Mouse (Mus musculus) limb, embryonic 12.5 days (tissue): ENCODE measurements around the gene Kbtbd2. TPM values are rescaled to one million over a fixed set of nuclear protein-coding genes. Genes with fewer than 3 reads are reported as not detected.

ENCODE experiments used
- ATAC-seq: fragments of 200-750 bp; cut with Nextera tagmentation; 2 replicates; pipeline ENCODE4 v1.8.0; 2017; ENCODE audit warnings: low read depth, moderate TSS enrichment; ENCODE audit not compliant: insufficient number of reproducible peaks, insufficient read depth, low FRiP score, low TSS enrichment
- H3K27ac ChIP-seq: fragments of 300-500 bp; sonication (generic); 2 replicates; pipeline ENCODE4 v1.5.1; 2016; ENCODE audit warnings: mild to moderate bottlenecking, moderate library complexity
- H3K27me3 ChIP-seq: fragments of 300-500 bp; sonication (generic); 2 replicates; pipeline ENCODE4 v1.6.1; 2016; ENCODE audit warnings: mild to moderate bottlenecking, moderate library complexity
- H3K36me3 ChIP-seq: fragments of 300-500 bp; sonication (generic); 2 replicates; pipeline ENCODE4 v1.6.1; 2016; ENCODE audit warnings: mild to moderate bottlenecking, moderate library complexity
- H3K4me1 ChIP-seq: fragments of 300-500 bp; sonication (generic); replicated peaks from 2 replicates; pipeline ENCODE4 v1.6.1; 2016
- H3K4me2 ChIP-seq: fragments of 300-500 bp; sonication (generic); 2 replicates; pipeline ENCODE4 v1.6.1; 2016; ENCODE audit warnings: mild to moderate bottlenecking, moderate library complexity
- H3K4me3 ChIP-seq: fragments of 300-500 bp; sonication (generic); replicated peaks from 2 replicates; pipeline ENCODE4 v1.5.1; 2016; ENCODE audit warnings: mild to moderate bottlenecking
- H3K9ac ChIP-seq: fragments of 300-500 bp; sonication (generic); replicated peaks from 2 replicates; pipeline ENCODE4 v1.6.1; 2016; ENCODE audit warnings: mild to moderate bottlenecking, moderate library complexity
- H3K9me3 ChIP-seq: fragments of 300-500 bp; sonication (generic); 2 replicates; pipeline ENCODE4 v1.6.1; 2016; ENCODE audit warnings: mild to moderate bottlenecking, moderate library complexity
- WGBS: fragments of 180-500 bp; shearing (Covaris S2); methylation state at CpG from one replicate; pipeline ENCODE4 v1.1.7; 2016; 5-methylcytosine and 5-hydroxymethylcytosine counted together
- polyA plus RNA-seq: library from polyadenylated mRNA; unstranded; fragments of >200 nt; fragmentation: Nextera tagmentation; extraction: Ambion mirVana; gene quantifications from 2 replicates; pipeline ENCODE4 v1.2.1, GENCODE M21; 2016

Gene Kbtbd2
- polyA plus RNA-seq, 1 experiment from 2014 or later, result 45.7 TPM

DNA sequence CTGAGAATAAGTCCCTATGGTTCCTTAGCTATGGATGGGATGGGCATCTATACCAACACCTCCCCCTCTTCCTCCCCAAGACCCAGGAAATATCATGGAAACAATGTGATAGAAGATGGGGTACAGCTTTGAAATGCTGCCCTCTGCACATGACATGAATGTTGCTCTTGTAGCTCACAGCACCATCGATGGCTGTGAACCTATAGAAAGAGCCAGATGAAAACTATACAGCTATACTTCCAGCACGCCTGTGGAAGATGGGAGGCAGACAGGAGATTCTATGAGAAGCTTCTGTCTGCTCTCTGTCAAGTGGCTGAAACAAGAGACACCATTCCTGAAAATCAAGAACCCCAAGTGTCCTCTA, 21.5 kb upstream of the Kbtbd2 start:
- H3K36me3 ChIP-seq, result no peaks in the 10 kb centered on the region
- no peaks in the 10 kb centered on the region for H3K9me3 ChIP-seq
- 86% methylated on average over 2 of the region's 2 CpGs for whole genome bisulfite sequencing
- no peak for ATAC-seq
- H3K4me2 ChIP-seq, result no peak overlapping the region
- H3K27me3 ChIP-seq, result no peaks in the 10 kb centered on the region
- no peak overlapping the region for H3K27ac ChIP-seq
- no peak overlapping the region for H3K9ac ChIP-seq
- no peaks in the 10 kb centered on the region for H3K4me1 ChIP-seq
- H3K4me3 ChIP-seq, result no peak overlapping the region

DNA sequence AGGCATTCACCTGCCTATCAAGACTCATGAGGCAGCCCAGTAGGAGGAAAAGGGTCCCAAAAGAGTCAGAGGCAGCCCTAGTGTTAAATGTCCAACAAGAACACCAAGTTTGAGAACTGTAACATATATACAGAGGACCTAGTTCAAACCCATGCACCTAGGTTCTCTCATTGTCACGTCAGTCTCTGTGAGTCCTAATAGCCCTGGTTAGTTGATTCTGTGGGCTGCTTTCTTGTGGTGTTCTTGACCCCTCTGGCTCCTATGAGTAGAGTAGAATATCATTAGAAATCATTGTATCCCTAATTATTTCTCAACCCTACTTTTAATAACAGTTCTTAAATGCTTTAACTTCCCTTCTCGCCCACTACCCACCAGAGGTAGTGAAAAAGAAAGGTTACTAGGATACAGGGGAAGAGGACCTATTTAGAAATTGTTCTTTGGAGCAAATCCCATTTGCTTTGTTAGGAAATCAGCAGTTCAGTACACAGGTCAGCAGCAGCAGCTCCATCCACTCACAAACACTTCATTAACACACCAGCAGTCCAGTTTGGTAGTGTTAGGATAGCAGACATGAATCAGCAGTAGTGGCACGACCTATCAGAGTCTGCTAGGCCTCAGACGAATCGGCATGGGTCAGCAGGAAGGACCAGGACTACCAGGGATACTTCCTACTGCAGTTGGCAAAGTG, 21.0 kb upstream of the Kbtbd2 start:
- Histone ChIP-seq H3K9ac (no peak overlapping the region), H3K27ac (no peak overlapping the region), H3K36me3 (no peaks in the 10 kb centered on the region), H3K4me3 (no peak overlapping the region), H3K9me3 (no peaks in the 10 kb centered on the region), H3K27me3 (no peaks in the 10 kb centered on the region), H3K4me2 (no peak overlapping the region), H3K4me1 (no peaks in the 10 kb centered on the region)
- ATAC-seq, result no peak
- WGBS, result 61% methylated on average over 5 of the region's 5 CpGs

- Histone ChIP-seq H3K9ac (no peak overlapping the region), H3K4me3 (no peak overlapping the region), H3K9me3 (no peaks in the 10 kb centered on the region), H3K27ac (no peak overlapping the region), H3K27me3 (no peaks in the 10 kb centered on the region), H3K4me2 (no peak overlapping the region), H3K4me1 (no peaks in the 10 kb centered on the region), H3K36me3 (no peaks in the 10 kb centered on the region)
- no peak for ATAC-seq
- WGBS, result 62% methylated on average over 2 of the region's 2 CpGs
These were observed 15.7 kb upstream of the Kbtbd2 start for GRCm38 (mm10) chr6:56813332-56813731.

- ATAC-seq, result peak; percentile 66; the same call in 1 of the 2 replicates
- H3K27ac ChIP-seq, result no peak overlapping the region
- H3K4me1 ChIP-seq, result no peaks in the 10 kb centered on the region
- H3K9me3 ChIP-seq, result no peaks in the 10 kb centered on the region
- H3K4me3 ChIP-seq, result no peak overlapping the region
- H3K27me3 ChIP-seq, result no peaks in the 10 kb centered on the region
- 14% methylated on average over 3 of the region's 3 CpGs for WGBS
- no peak overlapping the region for H3K4me2 ChIP-seq
- no peaks in the 10 kb centered on the region for H3K36me3 ChIP-seq
- no peak overlapping the region for H3K9ac ChIP-seq
These were observed 11.0 kb upstream of the Kbtbd2 start for GRCm38 (mm10) chr6:56808656-56809055.

DNA sequence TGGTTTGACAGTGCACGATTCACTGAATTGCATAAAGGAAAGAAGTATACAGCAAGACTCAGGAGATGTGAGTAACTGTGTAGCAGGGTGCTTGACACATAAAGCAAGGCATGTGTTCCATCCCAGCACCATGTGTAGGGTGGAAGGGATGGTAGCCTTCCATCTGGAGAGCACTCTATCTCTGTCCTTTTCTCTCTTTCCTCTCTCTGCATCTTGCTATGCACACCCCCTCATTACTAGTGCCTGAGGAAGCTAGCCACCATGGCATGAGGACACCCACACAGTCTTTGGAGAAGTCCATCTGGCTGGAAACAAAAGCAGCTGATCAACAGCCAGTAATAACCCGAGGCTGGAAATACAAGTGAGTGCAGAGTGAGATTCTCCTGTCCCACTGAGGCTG, 8.6 kb upstream of the Kbtbd2 start:
- Histone ChIP-seq H3K27me3 (no peaks in the 10 kb centered on the region), H3K36me3 (no peaks in the 10 kb centered on the region), H3K4me3 (no peak overlapping the region), H3K4me2 (no peak overlapping the region), H3K27ac (no peak overlapping the region), H3K9me3 (no peaks in the 10 kb centered on the region), H3K9ac (no peak overlapping the region), H3K4me1 (no peaks in the 10 kb centered on the region)
- 70% methylated on average over 2 of the region's 2 CpGs for WGBS
- ATAC-seq, result no peak

GRCm38 (mm10) chr6:56805026-56805425, 7.4 kb upstream of the Kbtbd2 start:
- no peak for ATAC-seq
- H3K4me2 ChIP-seq, result no peak overlapping the region
- no peaks in the 10 kb centered on the region for H3K27me3 ChIP-seq
- no peaks in the 10 kb centered on the region for H3K36me3 ChIP-seq
- WGBS, result 90% methylated on average over 4 of the region's 4 CpGs
- H3K9ac ChIP-seq, result no peak overlapping the region
- no peaks in the 10 kb centered on the region for H3K4me1 ChIP-seq
- H3K27ac ChIP-seq, result no peak overlapping the region
- no peaks in the 10 kb centered on the region for H3K9me3 ChIP-seq
- no peak overlapping the region for H3K4me3 ChIP-seq

DNA sequence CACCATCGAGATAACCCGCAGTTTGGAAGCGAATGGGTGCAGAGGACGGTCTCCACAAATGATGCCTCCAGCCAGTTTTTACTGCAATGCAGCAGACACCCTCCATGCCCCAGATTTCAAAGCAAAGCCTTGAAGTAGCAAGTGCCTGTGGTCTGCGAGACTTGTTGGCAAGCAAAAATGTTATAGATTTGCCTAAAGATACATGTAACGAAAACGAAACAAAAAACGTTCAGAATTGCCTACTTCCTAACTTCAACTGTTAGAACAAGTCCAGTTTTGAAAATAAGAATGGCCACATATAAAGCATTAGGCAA, 496 bp upstream of the Kbtbd2 start:
- Histone ChIP-seq H3K4me1 (peaks cover 18% of the 10 kb centered on the region), H3K4me2 (peak overlapping the region; percentile 81), H3K27me3 (no peaks in the 10 kb centered on the region), H3K9me3 (no peaks in the 10 kb centered on the region), H3K9ac (peak overlapping the region; percentile 95), H3K27ac (peak overlapping the region; percentile 99), H3K4me3 (peak overlapping the region; percentile 82), H3K36me3 (no peaks in the 10 kb centered on the region)
- WGBS, result 19% methylated on average over 8 of the region's 8 CpGs
- no peak for ATAC-seq

DNA sequence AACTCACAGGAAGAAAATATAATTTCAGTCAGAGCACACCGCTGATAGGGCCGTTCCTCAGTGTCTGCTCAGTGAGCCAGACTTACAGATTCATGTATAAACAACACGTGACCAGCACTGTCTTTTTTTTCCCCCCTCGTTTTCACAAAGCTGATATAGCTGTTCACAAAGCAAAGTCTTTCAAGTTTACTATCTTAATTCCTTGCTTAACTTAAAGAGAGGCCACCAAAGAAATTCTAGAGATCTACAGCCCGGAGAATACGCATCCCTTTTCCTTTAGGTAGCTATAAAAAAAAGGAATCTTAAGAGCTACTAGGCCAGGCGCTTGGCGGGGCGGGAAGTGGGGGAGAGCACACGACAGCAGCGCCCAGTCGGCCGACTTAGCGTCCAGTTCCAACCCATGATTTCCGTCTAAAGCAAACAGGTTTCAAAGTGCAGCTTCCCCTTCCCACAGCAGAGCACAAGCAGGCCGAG, 908 bp downstream of the Kbtbd2 start:
- Histone ChIP-seq H3K27me3 (no peaks in the 10 kb centered on the region), H3K36me3 (peaks cover 4% of the 10 kb centered on the region; the same call in 1 of the 2 replicates), H3K4me2 (peak overlapping the region; percentile 81), H3K27ac (peak overlapping the region; percentile 99), H3K9me3 (no peaks in the 10 kb centered on the region), H3K4me3 (peak overlapping the region; percentile 82), H3K9ac (peak overlapping the region; percentile 95), H3K4me1 (peaks cover 18% of the 10 kb centered on the region)
- no peak; the same call in 1 of the 2 replicates for ATAC-seq
- under 1% methylated on average over 16 of the region's 16 CpGs for WGBS

DNA sequence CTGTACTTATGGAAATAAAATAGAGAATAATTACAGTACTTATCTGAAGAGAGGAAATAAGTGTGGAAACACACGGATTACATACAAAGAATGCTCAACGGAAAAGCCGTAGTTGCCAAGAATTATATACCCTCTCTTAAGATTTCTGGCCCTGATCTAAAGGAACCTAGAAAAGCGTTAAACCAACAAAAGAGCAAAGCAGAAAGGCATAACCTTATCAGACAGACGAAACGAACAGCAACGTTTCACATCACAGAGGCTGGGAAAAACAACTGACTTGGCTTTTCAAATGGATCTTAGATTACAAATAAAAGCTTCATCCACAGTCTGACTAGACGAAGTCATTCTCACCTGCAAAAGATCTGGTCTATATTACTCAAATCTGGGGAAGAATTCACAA, 1.4 kb downstream of the Kbtbd2 start:
- Histone ChIP-seq H3K36me3 (peaks cover 6% of the 10 kb centered on the region; the same call in 1 of the 2 replicates), H3K4me3 (peak overlapping the region; percentile 82), H3K27ac (peak overlapping the region; percentile 99), H3K9ac (peak overlapping the region; percentile 95), H3K4me1 (peaks cover 18% of the 10 kb centered on the region), H3K27me3 (no peaks in the 10 kb centered on the region), H3K4me2 (peak overlapping the region; percentile 81), H3K9me3 (no peaks in the 10 kb centered on the region)
- ATAC-seq, result no peak
- WGBS, result 12% methylated on average over 8 of the region's 8 CpGs

GRCm38 (mm10) chr6:56794834-56795233, 2.8 kb downstream of the Kbtbd2 start:
- H3K4me1 ChIP-seq, result peaks cover 18% of the 10 kb centered on the region
- H3K4me3 ChIP-seq, result no peak overlapping the region
- 91% methylated on average over 5 of the region's 5 CpGs for WGBS
- H3K27me3 ChIP-seq, result no peaks in the 10 kb centered on the region
- peak overlapping the region; percentile 81 for H3K4me2 ChIP-seq
- no peak overlapping the region for H3K27ac ChIP-seq
- H3K9me3 ChIP-seq, result no peaks in the 10 kb centered on the region; the same call in 1 of the 2 replicates
- peaks cover 6% of the 10 kb centered on the region; the same call in 1 of the 2 replicates for H3K36me3 ChIP-seq
- no peak for ATAC-seq
- no peak overlapping the region for H3K9ac ChIP-seq

DNA sequence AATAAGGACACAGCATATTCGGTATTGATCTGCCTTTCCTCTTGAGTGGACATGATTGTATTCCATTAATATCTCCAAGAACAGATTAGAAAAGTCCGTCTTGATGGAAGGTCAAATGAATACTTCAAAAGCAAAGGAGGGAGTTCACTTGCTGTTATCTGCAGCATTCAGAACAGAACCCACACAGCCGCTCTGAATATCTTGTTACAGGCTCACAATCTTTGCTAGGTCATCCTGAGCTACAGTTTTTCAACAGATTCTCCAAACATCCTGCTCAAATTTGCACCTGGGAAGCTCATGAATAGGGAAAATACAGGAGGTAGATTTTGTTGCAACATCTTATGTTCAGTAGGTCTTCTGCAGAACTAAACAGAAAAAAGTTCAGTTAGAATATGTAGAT, 8.3 kb downstream of the Kbtbd2 start:
- no peak overlapping the region for H3K4me3 ChIP-seq
- ATAC-seq, result no peak
- peaks cover 34% of the 10 kb centered on the region for H3K36me3 ChIP-seq
- H3K9ac ChIP-seq, result no peak overlapping the region
- H3K9me3 ChIP-seq, result no peaks in the 10 kb centered on the region; the same call in 1 of the 2 replicates
- no peaks in the 10 kb centered on the region for H3K4me1 ChIP-seq
- no peak overlapping the region for H3K4me2 ChIP-seq
- WGBS, result 89% methylated on average over 3 of the region's 3 CpGs
- no peak overlapping the region for H3K27ac ChIP-seq
- H3K27me3 ChIP-seq, result no peaks in the 10 kb centered on the region

GRCm38 (mm10) chr6:56787668-56788067, 9.9 kb downstream of the Kbtbd2 start:
- Histone ChIP-seq H3K9me3 (no peaks in the 10 kb centered on the region; the same call in 1 of the 2 replicates), H3K27ac (no peak overlapping the region), H3K4me1 (no peaks in the 10 kb centered on the region), H3K36me3 (peaks cover 48% of the 10 kb centered on the region), H3K9ac (no peak overlapping the region), H3K4me2 (no peak overlapping the region), H3K27me3 (no peaks in the 10 kb centered on the region), H3K4me3 (no peak overlapping the region)
- ATAC-seq, result no peak
- WGBS, result 88% methylated on average over 2 of the region's 2 CpGs
